Comparison of ENCODE assay signal across 22 mouse cellular contexts in the genomic region with DNA sequence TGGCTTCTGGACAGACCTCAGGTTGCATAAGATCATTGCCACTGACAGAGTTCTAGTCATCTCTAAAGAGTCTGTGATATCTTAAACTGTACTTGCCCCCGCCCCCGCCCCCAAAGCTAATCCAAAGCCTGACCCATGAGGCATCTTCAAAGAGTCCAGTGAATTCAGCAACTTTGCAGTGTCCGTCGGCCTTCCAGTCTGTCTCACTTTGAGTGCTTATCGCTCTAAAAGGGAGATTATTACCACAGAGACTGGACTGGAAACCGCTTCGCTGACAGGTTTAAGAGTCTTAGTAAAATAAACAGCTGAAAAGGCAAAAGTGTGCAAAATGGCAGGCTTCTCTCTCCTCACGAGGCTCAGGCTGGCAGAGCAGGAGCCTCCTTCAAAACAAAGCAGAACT.
DNase-seq lines count a peak whose midpoint lies in the region; ATAC-seq and TF ChIP-seq lines count a peak whose summit lies in the region.
"Had no signal": no experiment of that assay in that cellular context is flagged by ENCODE, and none has a peak within 500 bp of the region (broad histone marks: within the 10 kb centered on the region; RNA-seq: fewer than 3 reads in every experiment).

No protein-coding gene starts in this region.

- no peaks in the 10 kb centered on the region for H3K27me3 ChIP-seq in heart, embryonic 14.5 days (ENCODE audit: control insufficient read depth, insufficient read depth, low read length)
- H3K27me3 ChIP-seq in lung, embryonic 14.5 days (ENCODE audit: insufficient read depth, low read length) = no peaks in the 10 kb centered on the region
- no peaks in the 10 kb centered on the region for H3K27me3 ChIP-seq in embryonic facial prominence, embryonic 10.5 days (replicated peaks; ENCODE audit: low read depth, poor library complexity, severe bottlenecking)
- H3K27me3 ChIP-seq: embryonic facial prominence, embryonic 12.5 days had no signal

- intact Hi-C loops in heart, postnatal 14 days (cut with DNase I) = no loop called here
- intact Hi-C loops in gastrocnemius, adult 2 months (cut with DNase I) = no loop called here

- H3K9me3 ChIP-seq in heart, embryonic 14.5 days (ENCODE audit: control insufficient read depth, low read length) = no peaks in the 10 kb centered on the region
- H3K9me3 ChIP-seq in lung, embryonic 14.5 days (ENCODE audit: low read depth, low read length) = no peaks in the 10 kb centered on the region
- H3K9me3 ChIP-seq in embryonic facial prominence, embryonic 10.5 days = no peaks in the 10 kb centered on the region
- H3K9me3 ChIP-seq: embryonic facial prominence, embryonic 12.5 days; liver, embryonic 13.5 days had no signal

- TF ChIP-seq CTCF in lung, embryonic 14.5 days (IDR thresholded peaks at IDR 0.05; ENCODE audit: low read depth) = no peak
- TF ChIP-seq CTCF in gastrocnemius, adult 2 months (IDR thresholded peaks at IDR 0.05) = no peak

- no peak for ATAC-seq in heart, embryonic 14.5 days (ENCODE audit: insufficient number of reproducible peaks, insufficient read depth, low FRiP score, low read depth)
- no peak for ATAC-seq in lung, embryonic 14.5 days (ENCODE audit: insufficient read depth)
- ATAC-seq: forebrain, postnatal 0 days; inflammation-experienced regulatory T-cells, adult 6 months had no signal

- H3K9ac ChIP-seq in heart, embryonic 14.5 days (ENCODE audit: low read length) = 0 out of 2 replicates have a peak overlapping the region, but pooled peaks have one; percentile 23
- H3K9ac ChIP-seq in lung, embryonic 14.5 days = no peak overlapping the region
- H3K9ac ChIP-seq: embryonic facial prominence, embryonic 12.5 days; forebrain, postnatal 0 days; hindbrain, embryonic 14.5 days; liver, embryonic 13.5 days had no signal

- WGBS in heart, embryonic 14.5 days = 16% methylated on average over 8 of the region's 8 CpGs
- WGBS in lung, embryonic 14.5 days = 23% methylated on average over 8 of the region's 8 CpGs
- 67% methylated on average over 8 of the region's 8 CpGs for WGBS in embryonic facial prominence, embryonic 10.5 days

- peak overlapping the region; percentile 42 to 61 for H3K27ac ChIP-seq in heart, embryonic 14.5 days (replicated peaks in 1 of 2; ENCODE audit: control insufficient read depth in 1 of 2, insufficient read depth in 1 of 2, low read depth in 2 of 2, low read length in 2 of 2)
- peak overlapping the region; percentile 43; the same call in 1 of the 2 replicates for H3K27ac ChIP-seq in lung, embryonic 14.5 days (ENCODE audit: low read depth)
- peak overlapping the region; percentile 58 for H3K27ac ChIP-seq in embryonic facial prominence, embryonic 10.5 days (replicated peaks)
- H3K27ac ChIP-seq in gastrocnemius, adult 2 months = no peak overlapping the region
- H3K27ac ChIP-seq: embryonic facial prominence, embryonic 12.5 days; hindbrain, embryonic 14.5 days; liver, embryonic 13.5 days had no signal

- no peaks in the 10 kb centered on the region for H3K36me3 ChIP-seq in heart, embryonic 14.5 days (ENCODE audit: control insufficient read depth, insufficient read depth, low read length)
- no peaks in the 10 kb centered on the region for H3K36me3 ChIP-seq in lung, embryonic 14.5 days (ENCODE audit: insufficient read depth)
- no peaks in the 10 kb centered on the region for H3K36me3 ChIP-seq in embryonic facial prominence, embryonic 10.5 days (replicated peaks)
- H3K36me3 ChIP-seq: embryonic facial prominence, embryonic 12.5 days; liver, embryonic 13.5 days had no signal

- DNase-seq in embryo, embryonic 10.5 days (ENCODE audit: low spot score) = peak; percentile 26
- no peak for DNase-seq in embryo, embryonic 9.5 days (ENCODE audit: extremely low spot score)
- DNase-seq in heart, postnatal 14 days = no peak
- peak; percentile 54 for DNase-seq in lung, embryonic 14.5 days
- DNase-seq in lung, postnatal 4 days = no peak
- no peak for DNase-seq in embryonic facial prominence, embryonic 10.5 days (ENCODE audit: low spot score)
- DNase-seq in gastrocnemius, adult 2 months = no peak
- DNase-seq: adrenal gland, postnatal 10 days; cerebellum, adult 2 months; cerebellum, postnatal 25 days; forebrain, postnatal 0 days; gastrocnemius, postnatal 25 days; heart, postnatal 10 days; kidney, adult 9 months; kidney, postnatal 4 days; liver, embryonic 13.5 days; lung, postnatal 10 days had no signal

- 0 out of 2 replicates have a peak overlapping the region, but pooled peaks have one; percentile 2 for H3K4me2 ChIP-seq in heart, embryonic 14.5 days (ENCODE audit: low read length)
- no peak overlapping the region for H3K4me2 ChIP-seq in lung, embryonic 14.5 days
- H3K4me2 ChIP-seq: embryonic facial prominence, embryonic 12.5 days; hindbrain, embryonic 14.5 days; liver, embryonic 13.5 days; midbrain, embryonic 11.5 days had no signal

- no peak overlapping the region for H3K4me3 ChIP-seq in heart, embryonic 14.5 days (ENCODE audit: control insufficient read depth in 1 of 2, insufficient read depth in 1 of 2, low read depth in 1 of 2, low read length in 2 of 2)
- H3K4me3 ChIP-seq in lung, embryonic 14.5 days (ENCODE audit: low read depth, low read length) = no peak overlapping the region
- H3K4me3 ChIP-seq in embryonic facial prominence, embryonic 10.5 days = no peak overlapping the region
- H3K4me3 ChIP-seq in gastrocnemius, adult 2 months = no peak overlapping the region
- H3K4me3 ChIP-seq: embryonic facial prominence, embryonic 12.5 days; liver, embryonic 13.5 days had no signal

- H3K4me1 ChIP-seq in heart, embryonic 14.5 days (ENCODE audit: control insufficient read depth in 2 of 2, insufficient read depth in 2 of 2, low read length in 2 of 2) = peaks cover 22 to 29% of the 10 kb centered on the region in 2 experiments
- H3K4me1 ChIP-seq in lung, embryonic 14.5 days (ENCODE audit: insufficient read depth) = peaks cover 32% of the 10 kb centered on the region
- peaks cover 34% of the 10 kb centered on the region for H3K4me1 ChIP-seq in embryonic facial prominence, embryonic 10.5 days

Comparison
In these comparisons a context has a peak if more than half of its experiments do, and no peak if none do; other contexts are left out.
1. DNase-seq: peak in embryo, embryonic 10.5 days (single experiment) and lung, embryonic 14.5 days (single experiment); none in embryo, embryonic 9.5 days (single experiment), heart, postnatal 14 days (0 of 2), lung, postnatal 4 days (0 of 2), embryonic facial prominence, embryonic 10.5 days (single experiment) and gastrocnemius, adult 2 months (single experiment).